Mouse (Mus musculus) lung, adult 2 months (tissue): ENCODE data around the gene Nelfb. TPM values are rescaled to one million over a fixed set of nuclear protein-coding genes. Genes with fewer than 3 reads are reported as not detected.

Experiments used
- DNase-seq: peaks from one replicate; pipeline ENCODE4 v3.0.0; 2022
- H3K4me1 ChIP-seq: fragments of 200-500 bp; 2 replicates; pipeline ENCODE4 v1.6.1; 2011; ENCODE audit warnings: low read length; ENCODE audit not compliant: control insufficient read depth, insufficient read depth
- H3K4me3 ChIP-seq: fragments of 200-500 bp; replicated peaks from 2 replicates; pipeline ENCODE3; 2011; ENCODE audit warnings: low read depth, mild to moderate bottlenecking, control low read depth, low read length; ENCODE audit errors: extremely low read depth
- CTCF ChIP-seq: fragments of 200-500 bp; IDR thresholded peaks from 2 replicates; pipeline ENCODE4 v1.5.1; 2011; ENCODE audit warnings: mild to moderate bottlenecking, low read length, control low read depth; ENCODE audit not compliant: insufficient read depth
- POLR2A ChIP-seq: fragments of 200-500 bp; IDR thresholded peaks from 2 replicates; pipeline ENCODE4 v1.6.1; 2011; ENCODE audit warnings: low read depth, mild to moderate bottlenecking, control low read depth, low read length, borderline replicate concordance; ENCODE audit errors: extremely low read depth
- WGBS: fragments of 180-500 bp; shearing (Covaris S2); methylation state at CpG from one replicate; pipeline ENCODE4 v1.1.7; 2018; 5-methylcytosine and 5-hydroxymethylcytosine counted together
- polyA plus RNA-seq: library from polyadenylated mRNA; depleted of rRNA; stranded (reverse); fragments of >200 nt; gene quantifications from 2 replicates; pipeline ENCODE4 v1.2.3, GENCODE M21; 2012

Gene Nelfb
- polyA plus RNA-seq, 1 experiment = 94.5 TPM

GRCm38 (mm10) chr2:25203631-25204214, 7.6 kb downstream of the Nelfb start:
- Histone ChIP-seq H3K4me1 (no peaks in the 10 kb centered on the region; the same call in 1 of the 2 replicates), H3K4me3 (no peak overlapping the region)
- no peak for DNase-seq
- TF ChIP-seq POLR2A (no peak), CTCF (no peak)
- 63% methylated on average over 4 of the region's 4 CpGs for WGBS

GRCm38 (mm10) chr2:25200631-25201030, 10.7 kb downstream of the Nelfb start:
- no peak for DNase-seq
- Histone ChIP-seq H3K4me3 (no peak overlapping the region), H3K4me1 (peaks cover 5% of the 10 kb centered on the region; the same call in 1 of the 2 replicates)
- 89% methylated on average over 2 of the region's 2 CpGs for WGBS
- TF ChIP-seq CTCF (no peak), POLR2A (no peak)

GRCm38 (mm10) chr2:25197946-25198345, 13.3 kb downstream of the Nelfb start:
- TF ChIP-seq POLR2A (no peak), CTCF (no peak)
- no peak for DNase-seq
- H3K4me1 ChIP-seq = peaks cover 26% of the 10 kb centered on the region
- H3K4me3 ChIP-seq = no peak overlapping the region

GRCm38 (mm10) chr2:25197191-25197590, 14.1 kb downstream of the Nelfb start:
- DNase-seq = no peak
- H3K4me1 ChIP-seq = peaks cover 26% of the 10 kb centered on the region
- WGBS = 16% methylated on average over 2 of the region's 2 CpGs

GRCm38 (mm10) chr2:25196172-25196954, 14.9 kb downstream of the Nelfb start, which contains the start of gene Tor4a:
Gene Tor4a (minus strand): TSS chr2:25196886.
- Histone ChIP-seq H3K4me1 (peaks cover 26% of the 10 kb centered on the region), H3K4me3 (peak within 1 kb of the TSS; percentile 61)
- 6% methylated on average over 8 of the region's 8 CpGs for WGBS
- DNase-seq = peak; percentile 83
- TF ChIP-seq POLR2A (peak; percentile 79; the same call in 1 of the 2 replicates), CTCF (no peak)

More at GRCm38 (mm10) chr2:25197191-25197590, 14.1 kb downstream of the Nelfb start:
- H3K4me3 ChIP-seq = peak overlapping the region; percentile 61
- TF ChIP-seq POLR2A (no peak), CTCF (no peak)

- TF ChIP-seq CTCF = no peak
- TF ChIP-seq POLR2A = no peak
- peak; percentile 72 for DNase-seq
Observed at GRCm38 (mm10) chr2:25195211-25196156, 15.8 kb downstream of the Nelfb start.

GRCm38 (mm10) chr2:25194486-25195171, 16.7 kb downstream of the Nelfb start:
- WGBS = 52% methylated on average over 17 of the region's 17 CpGs
- peak overlapping the region; percentile 4 for H3K4me3 ChIP-seq
- TF ChIP-seq POLR2A = 0 out of 2 replicates have a peak, but pooled peaks have one; percentile 28
- TF ChIP-seq CTCF = no peak
- peaks cover 26% of the 10 kb centered on the region for H3K4me1 ChIP-seq
- DNase-seq = peak; percentile 29

More at GRCm38 (mm10) chr2:25195211-25196156, 15.8 kb downstream of the Nelfb start:
- 22% methylated on average over 55 of the region's 55 CpGs for WGBS
- Histone ChIP-seq H3K4me1 (peaks cover 26% of the 10 kb centered on the region), H3K4me3 (peak overlapping the region; percentile 61)

GRCm38 (mm10) chr2:25194006-25194405, 17.3 kb downstream of the Nelfb start:
- DNase-seq = no peak
- H3K4me3 ChIP-seq = no peak overlapping the region
- peaks cover 26% of the 10 kb centered on the region for H3K4me1 ChIP-seq
- TF ChIP-seq POLR2A (no peak), CTCF (no peak)
- 63% methylated on average over 5 of the region's 5 CpGs for WGBS
